Mouse (Mus musculus) spleen, embryonic (tissue): ENCODE results near the gene Cuedc1.

Experiments used
- CTCF ChIA-PET: fragments of 350-600 bp; sonication (Branson Sonifier 250); formaldehyde crosslinking; loops from one replicate; lab custom pipeline; 2022; lab: Charles Lee

Gene Cuedc1

DNA sequence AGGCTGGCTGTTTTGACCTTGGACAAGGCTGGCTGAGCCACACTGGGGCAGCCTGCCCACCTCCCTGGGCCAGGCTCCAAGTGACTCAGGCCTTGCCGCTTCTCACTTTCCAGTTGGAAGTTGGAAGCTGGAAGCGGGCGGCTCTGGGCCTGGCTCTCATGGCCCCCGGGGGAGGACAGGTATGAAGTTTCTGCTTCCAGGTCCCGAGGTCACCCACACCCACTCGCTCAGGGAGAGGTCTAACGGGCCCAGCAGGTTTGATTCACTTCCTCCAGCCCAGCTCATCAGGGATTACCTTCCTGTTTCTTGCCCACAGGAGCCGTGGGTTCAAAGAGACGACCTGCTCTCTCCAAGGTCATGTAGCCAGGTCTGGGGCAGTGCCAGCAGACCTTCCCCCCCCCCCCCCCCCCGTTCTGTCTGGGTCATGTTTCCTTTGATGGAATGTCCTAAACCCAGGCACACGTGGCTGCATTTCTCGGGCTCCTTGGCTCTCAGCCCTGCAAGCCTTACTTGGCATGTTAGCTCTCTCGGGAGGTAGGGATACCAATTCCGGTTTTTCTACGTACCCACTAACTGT is 67.0 kb downstream of the Cuedc1 start:
- CTCF ChIA-PET: interaction anchor here (0.6 to 0.7 kb wide), 2 partner anchors 13 to 190 kb away, joined by 7 to 11 read pairs; no protein-coding TSS in a partner anchor

DNA sequence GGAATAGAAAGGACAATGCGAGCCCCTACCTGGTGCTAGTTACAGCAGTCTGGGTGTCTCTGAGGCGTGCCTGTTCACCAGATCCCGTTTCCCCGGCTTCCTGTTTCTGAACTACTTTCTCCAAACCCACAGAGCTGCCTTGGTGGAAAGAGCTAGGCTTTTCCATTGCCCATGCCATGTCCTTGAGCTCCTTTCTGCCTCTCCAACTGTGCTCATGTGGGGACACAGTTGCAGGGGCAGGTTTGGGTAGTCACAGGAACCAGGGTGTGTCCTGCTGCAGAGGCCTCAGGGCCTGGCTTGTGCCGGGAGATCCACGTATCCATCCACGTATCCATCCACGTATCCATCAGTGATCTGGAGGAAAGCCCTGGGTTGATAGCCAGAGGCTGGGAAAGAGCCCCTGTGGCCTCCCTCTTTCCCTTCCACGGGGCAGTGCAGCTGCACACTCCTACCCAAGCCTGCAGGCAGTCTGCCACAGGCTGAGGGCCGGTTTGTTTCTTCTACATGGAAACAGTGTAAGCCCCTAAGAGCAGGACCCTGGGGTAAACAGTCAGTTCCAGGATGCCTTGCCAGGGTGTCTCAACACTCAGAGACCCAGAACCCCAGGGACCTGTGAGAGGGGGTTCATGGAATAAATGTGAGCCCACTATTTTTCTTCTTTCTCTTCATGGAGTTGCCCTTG is 68.0 kb downstream of the Cuedc1 start:
- CTCF ChIA-PET: interaction anchor here (0.6 kb wide), 1 partner anchor 191 kb away, joined by 7 read pairs; no protein-coding TSS in a partner anchor

DNA sequence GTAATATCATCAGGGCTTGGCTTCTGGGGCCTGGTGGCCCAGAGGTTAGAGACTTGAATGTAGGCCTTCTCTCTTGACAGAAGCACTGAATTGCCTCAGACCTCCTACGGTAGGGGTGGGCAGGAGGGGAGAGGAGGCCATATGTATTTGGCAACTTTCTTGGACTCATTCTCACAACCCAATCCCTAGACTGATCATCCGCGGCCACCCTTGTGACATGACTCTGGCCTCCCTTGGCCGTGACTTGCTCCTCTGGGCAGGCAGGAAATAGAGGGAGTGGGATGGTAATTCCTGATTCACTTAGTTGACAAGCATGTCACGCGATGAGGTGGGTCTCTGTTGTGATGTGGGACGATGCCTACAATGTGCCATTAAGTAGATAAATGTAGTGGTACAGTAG is 68.6 kb downstream of the Cuedc1 start:
- CTCF ChIA-PET: no interaction called here

DNA sequence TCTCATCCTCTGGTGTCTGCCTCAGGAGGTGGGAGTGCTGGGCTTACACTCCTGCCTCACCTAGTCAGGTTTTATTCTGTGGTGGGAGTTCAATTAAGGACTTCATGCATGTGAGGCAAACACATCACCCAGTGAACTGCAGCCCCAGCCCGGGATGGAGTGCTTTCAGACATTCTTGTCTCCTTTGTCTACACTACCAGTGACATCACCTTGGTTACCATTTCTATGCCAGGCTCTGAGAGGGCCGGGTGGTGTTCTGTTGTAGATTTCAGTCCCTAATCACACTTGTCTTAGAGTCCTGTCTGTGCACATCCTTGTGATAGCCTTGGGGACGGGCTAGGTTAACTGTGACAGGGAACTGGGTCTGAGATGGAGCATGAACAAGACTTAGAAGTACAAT is 70.8 kb downstream of the Cuedc1 start:
- CTCF ChIA-PET: interaction anchor here (0.7 kb wide), 2 partner anchors 45 to 381 kb away, joined by 5 to 7 read pairs; no protein-coding TSS in a partner anchor

DNA sequence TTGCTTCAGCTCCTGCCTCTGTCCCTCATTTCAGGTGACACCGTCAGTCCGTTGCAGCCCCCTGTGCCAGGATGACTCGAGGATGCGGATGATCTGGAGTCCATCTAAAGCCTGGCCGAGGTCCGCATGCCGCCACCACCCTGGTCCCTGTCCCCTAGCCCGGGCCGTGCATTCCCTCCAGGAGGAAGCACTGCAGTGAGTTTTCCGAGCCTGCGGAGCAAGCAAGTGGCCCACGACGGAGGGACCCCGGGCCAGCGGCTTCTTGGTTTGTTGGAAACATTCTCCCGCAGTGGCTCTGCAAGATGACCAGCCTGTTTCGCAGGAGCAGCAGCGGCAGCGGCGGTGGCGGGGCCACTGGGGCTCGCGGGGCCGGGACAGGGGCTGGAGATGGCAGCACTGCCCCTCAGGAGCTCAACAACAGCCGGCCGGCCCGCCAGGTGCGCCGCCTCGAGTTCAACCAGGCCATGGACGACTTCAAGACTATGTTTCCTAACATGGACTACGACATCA is 71.7 kb downstream of the Cuedc1 start:
- CTCF ChIA-PET: no interaction called here

DNA sequence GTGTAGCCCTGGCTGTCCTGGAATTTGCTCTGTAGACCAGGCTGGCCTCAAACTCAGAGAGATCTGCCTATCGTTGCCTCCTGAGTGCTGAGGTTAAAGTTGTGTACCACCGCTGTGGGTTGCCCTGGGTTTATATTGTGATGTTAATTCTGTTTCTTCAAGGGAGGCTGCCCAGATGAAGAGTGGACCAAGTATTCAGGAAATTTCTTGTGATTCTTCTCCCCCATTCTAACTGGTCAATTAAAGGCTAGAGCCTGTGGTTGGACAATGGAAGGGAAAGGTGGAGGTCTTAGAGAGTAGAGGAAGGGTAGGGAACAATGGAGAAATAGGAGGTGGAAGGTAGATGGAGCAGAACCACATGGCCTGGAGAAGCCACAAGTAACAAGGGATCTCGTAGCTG is 72.7 kb downstream of the Cuedc1 start:
- CTCF ChIA-PET: no interaction called here

DNA sequence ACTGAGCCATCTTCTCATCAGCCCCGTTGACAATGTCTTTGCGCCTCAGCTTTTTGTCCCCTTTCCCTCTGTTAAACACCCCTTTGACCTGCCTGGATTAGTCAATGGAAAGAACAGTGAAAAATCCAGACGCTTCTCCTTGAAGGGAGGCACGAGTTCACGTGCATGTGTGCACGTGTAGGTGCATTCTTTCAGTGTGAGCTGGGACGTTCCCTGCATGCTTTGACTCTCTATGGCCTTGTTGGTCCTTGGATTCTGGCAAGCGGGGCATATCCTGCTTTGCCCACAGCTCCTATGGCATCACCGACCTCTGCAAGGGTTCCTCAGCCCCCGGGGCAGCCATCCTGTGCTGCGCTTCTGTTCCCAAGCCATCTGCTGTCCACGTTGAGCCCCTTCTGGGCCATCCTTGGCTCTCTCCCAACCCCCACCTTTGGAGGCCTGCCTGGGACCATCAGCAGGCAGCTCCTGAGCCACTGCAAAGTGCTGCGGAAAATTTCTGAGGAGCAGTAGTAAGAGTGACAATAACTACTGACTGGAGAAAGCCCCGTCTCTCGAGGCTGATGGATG is 74.1 kb downstream of the Cuedc1 start:
- CTCF ChIA-PET: interaction anchor here (0.6 kb wide), 1 partner anchor 90 kb away, joined by 5 read pairs; no protein-coding TSS in a partner anchor

DNA sequence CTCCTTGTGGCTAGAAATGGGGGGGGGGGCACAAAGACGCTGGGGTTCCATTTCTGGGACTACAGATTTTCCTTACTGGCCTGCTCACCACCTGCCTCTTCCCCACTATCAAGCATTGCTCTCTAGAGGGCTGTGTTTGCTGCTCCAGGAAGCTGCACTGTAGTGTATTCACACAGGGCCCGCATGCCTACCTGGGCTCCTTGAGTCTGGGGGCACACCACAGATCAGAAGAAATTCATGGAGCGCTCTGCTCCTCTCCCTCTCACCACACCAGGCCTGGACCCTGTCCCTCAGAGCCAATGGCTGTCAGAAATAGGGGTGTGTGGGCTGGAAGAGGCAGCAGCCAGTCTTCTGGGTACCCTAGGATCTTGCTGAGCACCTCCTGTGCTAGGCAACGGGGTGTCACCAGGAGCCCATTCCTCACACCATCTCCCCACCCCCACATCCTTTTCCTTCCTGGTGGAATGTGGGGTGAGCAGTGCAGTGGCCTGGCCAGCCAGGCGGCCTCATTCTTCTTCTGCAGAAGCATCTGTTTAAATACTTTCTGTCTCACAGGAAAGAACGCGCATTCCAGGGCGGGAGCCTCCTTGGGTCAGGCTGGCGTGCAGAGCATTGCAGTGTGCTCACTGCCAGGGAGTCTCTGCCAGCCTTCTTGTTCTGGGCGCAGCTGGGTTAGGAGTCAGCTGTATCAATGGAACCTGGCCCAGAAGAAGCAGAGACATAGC is 74.9 kb downstream of the Cuedc1 start:
- CTCF ChIA-PET: interaction anchor here (0.6 kb wide), 1 partner anchor 91 kb away, joined by 5 read pairs; no protein-coding TSS in a partner anchor

DNA sequence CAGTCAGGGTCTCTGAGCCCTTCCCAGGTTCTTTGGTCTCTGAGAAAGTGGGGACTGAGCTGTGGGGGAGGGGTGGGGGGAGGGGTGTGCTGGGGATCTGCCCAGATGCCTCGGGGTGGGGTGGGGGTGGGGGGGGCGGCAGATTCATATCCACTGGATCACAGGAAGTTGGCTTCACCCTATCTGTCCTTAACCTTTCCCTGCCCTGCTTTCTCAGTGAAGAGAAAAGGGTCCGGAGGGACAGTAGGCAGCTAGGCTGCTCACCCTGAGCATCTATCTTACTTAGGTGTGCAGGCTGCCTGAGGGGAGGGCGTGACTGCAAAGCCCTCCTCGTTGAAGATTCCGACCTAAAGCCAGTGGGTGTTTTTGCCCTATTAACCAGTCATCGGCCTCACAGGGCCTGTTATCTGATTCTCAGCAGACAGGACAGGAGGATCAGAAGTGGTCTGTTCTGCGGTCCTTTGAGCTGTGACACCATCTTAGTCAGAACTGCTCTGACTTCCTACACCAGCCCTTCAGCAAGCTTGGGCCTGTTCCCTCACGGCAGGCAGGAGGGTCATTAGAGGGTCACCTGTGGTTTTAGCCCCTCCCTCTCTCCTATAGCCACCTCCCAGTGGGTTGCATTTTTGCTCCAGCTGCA is 75.6 kb downstream of the Cuedc1 start:
- CTCF ChIA-PET: no interaction called here

DNA sequence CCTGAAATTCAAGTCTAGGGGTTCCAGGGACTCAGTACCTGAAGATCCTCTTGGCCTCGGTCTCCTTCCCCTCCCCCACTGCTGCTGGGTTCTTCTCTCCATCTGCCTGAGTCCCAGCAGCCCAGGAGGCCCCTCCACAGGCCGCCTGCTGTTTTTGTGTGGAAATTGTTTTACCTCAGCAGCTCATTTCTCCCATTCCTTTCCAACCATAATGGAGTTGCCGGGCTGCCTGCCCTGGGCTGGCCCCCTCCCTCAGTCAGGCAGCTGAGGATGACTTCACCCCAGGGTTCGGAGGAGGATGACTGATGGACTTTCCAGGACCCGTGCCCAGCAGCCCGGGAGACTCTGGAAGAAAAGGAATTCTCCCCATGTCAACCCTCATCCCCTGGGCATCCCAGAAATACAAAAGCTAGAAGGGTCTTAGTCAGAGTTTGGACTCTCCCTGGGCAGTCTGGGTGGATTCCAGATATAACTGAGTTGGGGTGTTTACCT is 82.7 kb downstream of the Cuedc1 start:
- CTCF ChIA-PET: interaction anchor here (0.5 to 0.7 kb wide), 2 partner anchors 111 to 119 kb away, joined by 3 to 4 read pairs; no protein-coding TSS in a partner anchor

DNA sequence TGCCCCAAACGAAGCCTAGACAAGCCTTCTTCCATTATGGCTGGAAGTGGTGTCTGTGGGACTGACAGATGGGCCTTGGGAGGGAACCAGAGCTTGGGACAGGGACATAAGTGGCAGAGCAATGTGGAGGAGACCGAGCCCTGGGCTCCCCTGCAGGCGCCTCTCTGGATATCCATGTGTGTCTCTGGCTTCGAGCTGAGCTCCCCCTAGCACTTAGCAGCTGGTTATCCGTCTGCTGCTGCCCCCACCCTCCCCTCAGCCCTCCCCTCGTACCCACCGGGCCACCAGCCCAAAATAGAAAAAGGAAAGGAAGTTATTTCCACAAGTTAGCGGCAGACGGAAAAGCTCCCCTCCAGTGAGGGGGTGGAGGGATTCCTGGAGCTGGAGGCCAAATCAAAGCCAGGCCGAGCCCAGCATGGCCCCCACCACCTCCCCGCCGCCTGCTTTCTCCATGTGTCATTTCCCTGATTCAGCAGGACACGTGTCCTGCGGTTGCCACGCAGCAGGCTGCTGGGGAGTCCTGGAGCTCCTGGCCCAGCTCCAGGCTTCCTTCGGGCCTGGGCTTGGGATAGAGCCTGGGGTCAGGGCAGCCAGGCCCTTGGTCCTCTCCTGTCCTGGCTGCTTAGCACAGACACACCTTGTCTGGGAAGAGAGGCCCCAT is 83.2 kb downstream of the Cuedc1 start:
- CTCF ChIA-PET: interaction anchor here (0.7 kb wide), 2 partner anchors 119 to 792 kb away, joined by 3 to 4 read pairs; no protein-coding TSS in a partner anchor

DNA sequence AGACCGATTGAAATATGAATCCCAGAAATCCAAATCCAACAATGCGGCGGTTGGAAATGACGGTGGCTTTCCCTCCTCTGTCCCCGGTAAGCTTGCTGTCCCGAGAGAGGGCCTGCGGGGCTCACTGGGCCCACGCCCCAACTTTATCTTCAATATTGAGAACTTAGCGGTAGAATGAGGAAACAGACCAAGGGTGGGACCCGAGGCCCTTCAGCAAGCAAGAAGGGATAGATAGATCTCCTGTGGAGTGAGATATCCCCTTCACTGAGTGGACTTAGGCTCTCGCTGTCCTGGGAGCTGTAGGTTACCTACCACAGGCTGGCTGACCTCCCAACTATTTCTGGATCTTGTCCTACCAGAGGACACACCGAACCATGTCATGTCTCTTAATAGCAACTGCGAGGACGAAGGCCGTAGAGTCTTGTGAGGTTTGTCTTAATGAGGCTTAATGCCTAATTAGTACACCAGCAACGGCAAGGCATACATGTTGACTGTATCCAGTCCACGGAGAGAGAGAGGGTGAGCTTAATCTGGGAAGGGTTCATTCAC is 86.8 kb downstream of the Cuedc1 start:
- CTCF ChIA-PET: interaction anchor here (0.6 to 1.0 kb wide), 2 partner anchors 128 to 191 kb away, joined by 3 to 4 read pairs; no protein-coding TSS in a partner anchor

DNA sequence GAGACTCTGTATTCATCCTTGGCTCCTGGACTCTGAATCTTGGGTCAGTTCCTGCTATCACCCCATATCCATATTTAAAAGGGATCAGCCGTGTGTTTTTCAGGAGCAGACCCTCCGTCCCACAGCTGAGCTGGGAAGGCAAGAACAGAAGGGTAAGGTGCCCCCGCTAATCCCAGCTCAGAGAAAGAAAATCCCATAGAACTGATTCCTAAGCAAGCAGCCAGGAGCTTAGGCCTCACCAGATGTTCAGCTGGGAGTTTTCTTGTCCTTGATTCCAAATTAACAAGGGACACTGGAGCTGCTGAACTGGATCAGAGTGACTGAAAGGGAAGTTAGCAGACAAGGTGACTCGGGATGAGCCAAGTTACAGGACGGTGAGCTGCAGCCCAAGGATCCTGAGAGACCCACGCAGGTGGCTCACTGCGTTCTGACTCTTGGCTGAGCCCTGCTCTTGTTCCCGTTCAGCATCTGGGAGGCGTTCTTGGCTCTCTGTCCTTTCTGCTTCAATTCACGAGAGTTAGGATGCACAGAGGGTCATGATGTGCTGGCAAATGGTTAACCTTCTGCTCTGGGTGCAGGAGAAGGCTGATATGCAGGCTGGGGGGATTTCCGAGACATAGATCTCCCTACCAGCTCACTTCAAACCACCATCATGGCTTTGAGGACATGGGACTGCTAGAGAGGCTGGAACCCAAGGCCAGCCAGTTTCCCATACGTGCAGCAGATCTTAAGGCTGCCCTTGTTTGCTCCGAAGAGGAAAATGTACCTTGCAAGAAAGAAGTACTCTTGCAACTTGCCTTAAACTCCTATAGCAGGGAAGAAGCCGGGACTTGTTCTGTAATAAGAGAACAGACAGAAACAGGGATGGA is 88.5 kb downstream of the Cuedc1 start:
- CTCF ChIA-PET: interaction anchor here (0.7 kb wide), 1 partner anchor 103 kb away, joined by 3 read pairs; no protein-coding TSS in a partner anchor

DNA sequence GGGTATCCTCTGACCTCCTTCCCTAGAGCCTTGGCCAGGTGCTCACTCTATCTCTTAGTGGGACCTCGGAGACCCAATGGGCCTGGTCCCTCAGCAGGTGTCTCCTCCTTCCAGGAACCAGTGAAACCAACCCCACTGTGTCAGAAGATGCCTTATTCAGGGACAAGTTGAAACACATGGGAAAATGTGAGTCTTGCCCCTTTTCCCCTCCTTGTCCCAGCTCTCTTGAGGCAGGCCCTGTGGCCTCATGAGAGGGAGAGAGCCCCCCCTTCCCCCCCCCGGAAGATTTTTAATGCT is 89.0 kb downstream of the Cuedc1 start:
- CTCF ChIA-PET: interaction anchor here (0.7 kb wide), 1 partner anchor 103 kb away, joined by 3 read pairs; no protein-coding TSS in a partner anchor

DNA sequence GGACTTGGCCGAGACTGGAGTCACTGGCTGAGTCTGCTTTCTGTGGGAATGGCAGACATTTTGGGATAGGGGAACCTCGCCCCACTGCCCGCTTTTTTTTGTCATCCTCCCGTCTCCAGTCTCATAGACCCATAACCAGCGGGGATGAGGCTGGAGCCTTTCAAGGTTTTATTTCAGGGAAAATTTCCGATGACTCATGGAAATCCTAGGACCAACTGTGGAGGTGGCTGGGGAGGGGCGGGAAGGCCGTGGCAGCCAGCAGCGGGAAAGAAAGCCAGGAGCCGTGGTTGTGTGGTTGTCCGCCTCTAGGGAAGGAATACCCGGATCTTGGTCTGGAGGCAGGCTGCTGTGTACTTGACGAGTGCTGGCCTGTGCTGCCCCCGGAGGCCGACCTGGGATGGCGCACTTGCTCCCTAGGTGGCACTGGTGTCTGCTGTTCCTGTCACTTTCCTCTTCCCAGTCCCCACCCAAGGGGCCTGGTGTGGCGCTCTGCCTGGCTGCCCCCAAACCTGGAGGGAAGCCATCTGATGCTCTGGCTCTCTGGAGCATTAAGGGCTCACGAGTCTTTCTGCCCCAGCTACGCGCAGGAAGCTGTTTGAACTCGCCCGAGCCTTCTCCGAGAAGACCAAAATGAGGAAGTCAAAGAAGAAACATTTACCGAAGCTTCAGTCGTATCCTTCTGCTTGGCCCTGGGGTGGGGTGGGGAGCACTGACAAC is 89.7 kb downstream of the Cuedc1 start:
- CTCF ChIA-PET: interaction anchor here (0.6 to 0.7 kb wide), 2 partner anchors 102 to 844 kb away, joined by 3 to 5 read pairs; no protein-coding TSS in a partner anchor

DNA sequence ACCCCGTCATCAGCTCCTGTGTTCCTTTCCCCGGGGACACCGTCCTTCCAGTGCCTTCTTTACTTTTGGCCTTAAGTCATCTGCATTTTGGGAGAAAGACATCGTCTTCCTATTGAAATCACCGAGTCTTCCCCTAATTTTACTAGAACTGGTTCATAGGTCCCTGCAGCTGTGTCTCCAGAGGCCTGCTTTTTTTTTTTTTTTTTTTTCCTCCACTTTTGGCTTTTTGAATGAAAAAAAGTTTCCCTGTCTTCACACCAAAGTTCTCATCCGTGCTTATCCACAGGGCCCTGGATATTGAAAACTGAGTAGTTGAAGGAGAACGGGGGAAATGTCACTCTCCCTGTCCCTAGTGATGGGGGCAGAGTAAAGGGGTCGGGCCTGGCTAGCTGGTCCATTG is 90.4 kb downstream of the Cuedc1 start:
- CTCF ChIA-PET: interaction anchor here (0.6 kb wide), 1 partner anchor 843 kb away, joined by 5 read pairs; no protein-coding TSS in a partner anchor

DNA sequence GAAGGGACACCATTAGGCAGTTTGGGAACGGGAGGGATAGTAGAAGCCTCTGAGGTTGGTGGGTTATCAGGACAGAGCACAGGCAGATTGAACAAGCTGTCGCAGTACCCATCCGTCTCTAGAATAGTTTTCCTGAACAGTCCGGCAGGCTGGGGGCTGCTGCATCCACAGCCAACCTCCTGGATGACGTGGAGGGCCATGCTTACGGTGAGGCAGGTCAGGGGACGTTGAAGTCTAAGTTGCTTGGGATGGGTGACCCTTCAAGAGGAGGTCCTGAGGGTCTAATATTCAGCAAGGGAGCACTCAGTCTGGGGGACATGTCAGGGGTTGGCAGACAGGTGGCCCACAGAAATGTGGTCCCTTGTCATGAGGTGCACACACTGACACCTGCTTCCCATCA is 90.8 kb downstream of the Cuedc1 start:
- CTCF ChIA-PET: no interaction called here

DNA sequence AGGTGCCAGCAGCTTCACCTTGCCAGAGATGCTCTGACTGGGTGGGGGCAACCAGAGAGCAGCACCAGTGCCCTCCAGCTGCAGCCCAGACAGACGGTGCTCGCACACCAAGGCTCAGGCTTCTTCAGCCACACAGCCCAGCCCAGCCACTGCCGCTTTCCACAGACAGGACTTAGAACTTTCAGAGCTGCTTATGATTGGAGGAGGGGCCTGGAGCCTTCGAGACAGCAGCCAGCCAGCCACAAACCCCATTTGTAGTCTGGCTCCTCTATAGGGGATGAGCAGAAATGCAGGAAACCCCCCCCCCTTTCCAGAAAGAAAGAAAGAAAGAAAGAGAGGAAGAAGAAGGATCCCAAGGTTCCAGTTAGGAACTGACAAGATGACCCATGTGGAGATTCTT is 94.7 kb downstream of the Cuedc1 start:
- CTCF ChIA-PET: interaction anchor here (0.5 to 0.7 kb wide), 2 partner anchors 162 to 631 kb away, joined by 3 to 4 read pairs; no protein-coding TSS in a partner anchor
